Mouse (Mus musculus): ENCODE measurements around the gene Nedd4.

- TF ChIP-seq EP300 (optimal IDR thresholded peaks at IDR 0.05) (no peak), CTCF (IDR thresholded peaks at IDR 0.05; ENCODE audit: low read depth) (no peak)
These were observed 33.6 kb upstream of the Nedd4 start for GRCm38 (mm10) chr9:72628591-72628990.
